In genomic region chr15:81708991-81709390, GRCm38 (mm10) we compare ENCODE assay signal across 22 mouse cellular contexts.
"Had no signal": no experiment of that assay in that cellular context is flagged by ENCODE, and none has a peak within 500 bp of the region (broad histone marks: within the 10 kb centered on the region; RNA-seq: fewer than 3 reads in every experiment).

No protein-coding gene starts in this region.

- ATAC-seq: hindbrain, embryonic 16.5 days; hindbrain, postnatal 0 days; inflammation-experienced regulatory T-cells, adult 6 months; intestine, embryonic 15.5 days; intestine, embryonic 16.5 days; intestine, postnatal 0 days had no signal

- DNase-seq: heart, postnatal 10 days; heart, postnatal 14 days; heart, postnatal 36 days; heart, postnatal 4 days; kidney, adult 11 months; kidney, adult 18-20 months; kidney, adult 2 months; kidney, adult 8-10 months; kidney, adult 9 months; kidney, postnatal 10 days; kidney, postnatal 14 days; kidney, postnatal 25 days; kidney, postnatal 36 days; kidney, postnatal 4 days; layer of hippocampus, adult 9-11 months; layer of hippocampus, postnatal 36 days had no signal
